Mouse (Mus musculus): ENCODE data around the gene Ttc7b. TPM values are rescaled to one million over a fixed set of nuclear protein-coding genes. Genes with fewer than 3 reads are reported as not detected.
A peak's percentile ranks its signal among the peaks of the same experiment; 100 is the strongest.

The Ttc7b gene
- polyA plus RNA-seq, 1 experiment, result 44.5 TPM

DNA sequence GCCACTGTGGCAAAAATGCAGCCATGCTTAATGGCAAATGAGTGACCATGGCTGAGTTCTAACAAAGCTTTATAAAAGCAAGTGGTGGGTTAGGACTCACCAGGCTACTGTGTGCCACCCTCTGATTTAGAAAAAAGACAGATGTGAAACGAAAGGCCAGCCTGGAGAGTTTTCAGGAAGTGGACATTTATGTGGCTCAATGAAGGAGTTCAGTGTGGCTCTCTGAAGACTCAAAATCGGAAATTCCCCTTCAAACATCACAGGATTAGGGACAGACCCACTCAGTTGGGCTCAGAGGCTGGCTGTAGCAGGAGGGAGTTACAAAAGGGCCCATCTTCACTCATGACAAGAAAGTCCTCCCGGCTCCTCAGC is 243.1 kb downstream of the Ttc7b start:
- DNase-seq (ENCODE audit: low read depth), result no peak
- TF ChIP-seq CTCF (IDR thresholded peaks at IDR 0.05; ENCODE audit: borderline replicate concordance, extremely low read depth, insufficient read depth, insufficient read length) (no peak), POLR2A (IDR thresholded peaks at IDR 0.05; ENCODE audit: borderline replicate concordance, extremely low read depth, insufficient read depth, insufficient read length, poor library complexity, severe bottlenecking) (no peak)

DNA sequence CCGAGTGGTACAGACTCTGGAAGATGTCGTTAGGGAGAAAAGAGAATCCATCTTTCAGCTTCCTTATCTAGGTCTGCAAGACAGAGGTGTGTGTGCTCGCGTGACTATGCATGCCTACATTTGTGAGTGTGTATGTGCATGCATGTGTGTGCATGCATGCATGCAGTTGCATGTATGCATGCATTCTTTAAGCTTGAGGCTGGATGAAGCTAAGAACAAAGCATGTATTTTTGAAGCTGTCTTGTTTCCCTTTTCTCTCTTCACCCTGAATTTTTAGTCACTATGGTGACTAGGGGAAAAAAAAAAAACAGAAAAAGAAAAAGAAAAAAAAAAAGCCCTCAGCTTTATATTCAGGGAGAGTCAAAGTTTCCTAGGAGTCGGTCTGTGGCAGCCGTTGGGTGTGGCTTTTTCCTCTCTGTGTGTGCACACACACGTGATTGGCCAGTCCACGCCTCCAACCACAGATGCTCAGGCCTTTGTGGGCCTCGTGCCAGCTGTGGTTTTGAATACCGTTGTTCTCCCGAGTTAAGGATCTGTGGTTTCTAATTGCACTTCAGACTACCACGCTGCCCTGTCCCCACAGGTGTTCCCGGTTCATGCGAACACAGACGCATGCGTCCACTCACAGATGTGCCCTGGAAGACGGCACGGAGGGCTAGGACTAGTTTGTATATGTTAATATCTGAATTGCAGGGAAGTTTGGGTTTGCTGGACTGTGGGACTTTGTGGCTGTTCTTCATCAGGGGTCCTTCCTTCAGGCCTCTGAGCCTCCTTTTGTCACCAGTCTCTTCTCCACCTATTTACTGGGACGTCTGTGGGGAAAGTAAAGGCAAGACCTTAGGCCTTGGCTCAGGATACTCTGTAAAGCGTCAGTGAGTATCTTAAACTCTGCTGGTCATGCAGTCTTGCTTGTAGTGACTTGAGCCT is 243.8 kb downstream of the Ttc7b start:
- DNase-seq (ENCODE audit: low read depth), result peak; percentile 94
- TF ChIP-seq CTCF (IDR thresholded peaks at IDR 0.05; ENCODE audit: borderline replicate concordance, extremely low read depth, insufficient read depth, insufficient read length), result no peak
- no peak for TF ChIP-seq POLR2A (IDR thresholded peaks at IDR 0.05; ENCODE audit: borderline replicate concordance, extremely low read depth, insufficient read depth, insufficient read length, poor library complexity, severe bottlenecking)

DNA sequence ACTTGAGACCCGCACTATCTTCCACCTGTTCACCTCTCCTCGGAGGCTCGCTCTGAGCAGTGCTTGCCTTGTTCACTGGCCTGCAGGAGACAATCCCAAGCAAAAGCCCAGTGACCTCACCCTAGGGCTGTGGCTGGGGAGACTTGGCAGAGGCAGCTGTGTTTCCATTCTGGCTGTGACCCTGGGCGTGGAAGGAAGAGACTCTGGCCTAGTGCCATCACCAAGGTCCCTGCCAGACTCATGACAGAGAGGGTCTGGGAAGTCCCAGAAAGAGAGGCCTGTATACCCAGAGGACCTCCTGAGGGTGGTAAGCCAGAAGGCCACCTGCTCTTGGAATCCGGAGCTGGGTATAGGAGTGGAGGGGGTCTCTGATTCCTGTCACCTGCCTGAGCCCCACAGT is 244.8 kb downstream of the Ttc7b start:
- peak; percentile 52 for DNase-seq (ENCODE audit: low read depth)
- no peak for TF ChIP-seq CTCF (IDR thresholded peaks at IDR 0.05; ENCODE audit: borderline replicate concordance, extremely low read depth, insufficient read depth, insufficient read length)
- TF ChIP-seq POLR2A (IDR thresholded peaks at IDR 0.05; ENCODE audit: borderline replicate concordance, extremely low read depth, insufficient read depth, insufficient read length, poor library complexity, severe bottlenecking), result no peak

GRCm38 (mm10) chr12:100273033-100273432 is 247.6 kb downstream of the Ttc7b start:
- no peak for DNase-seq (ENCODE audit: low read depth)
- TF ChIP-seq CTCF (IDR thresholded peaks at IDR 0.05; ENCODE audit: borderline replicate concordance, extremely low read depth, insufficient read depth, insufficient read length), result no peak
- no peak for TF ChIP-seq POLR2A (IDR thresholded peaks at IDR 0.05; ENCODE audit: borderline replicate concordance, extremely low read depth, insufficient read depth, insufficient read length, poor library complexity, severe bottlenecking)

DNA sequence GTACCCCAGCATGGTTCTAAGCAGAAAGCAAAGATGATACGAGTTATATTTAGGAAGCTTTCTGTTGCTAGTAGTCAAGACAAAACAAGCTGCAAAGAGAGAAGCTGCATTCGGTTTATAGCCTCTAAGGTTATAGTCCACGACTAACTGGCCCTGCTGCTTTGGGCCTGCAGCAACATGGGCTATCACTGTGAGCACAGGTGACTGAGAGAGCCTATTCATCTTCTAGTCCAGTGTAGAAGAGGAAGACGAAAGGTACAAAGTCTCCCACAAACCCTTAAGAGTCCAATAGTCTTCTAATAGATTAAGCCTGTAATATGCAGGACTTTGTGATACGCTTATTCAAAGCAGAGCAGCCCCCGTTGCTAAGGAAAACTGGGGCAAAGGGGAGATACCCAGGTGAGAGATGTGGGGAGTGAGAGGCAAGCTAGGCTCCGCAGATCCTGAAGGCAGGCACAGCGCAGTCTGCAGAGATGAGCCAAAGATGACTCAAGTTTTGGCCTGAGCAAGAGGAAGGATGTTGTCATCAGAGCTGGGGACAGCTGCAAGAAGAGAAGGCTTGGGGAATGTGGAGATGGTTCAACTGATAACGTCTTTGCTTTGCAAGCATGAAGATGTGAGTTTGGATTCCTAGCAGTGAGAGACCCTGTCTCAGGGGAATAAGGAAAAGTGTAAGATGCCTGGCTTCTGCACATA is 250.5 kb downstream of the Ttc7b start:
- no peak for DNase-seq (ENCODE audit: low read depth)
- TF ChIP-seq POLR2A (IDR thresholded peaks at IDR 0.05; ENCODE audit: borderline replicate concordance, extremely low read depth, insufficient read depth, insufficient read length, poor library complexity, severe bottlenecking) (no peak), CTCF (IDR thresholded peaks at IDR 0.05; ENCODE audit: borderline replicate concordance, extremely low read depth, insufficient read depth, insufficient read length) (no peak)

DNA sequence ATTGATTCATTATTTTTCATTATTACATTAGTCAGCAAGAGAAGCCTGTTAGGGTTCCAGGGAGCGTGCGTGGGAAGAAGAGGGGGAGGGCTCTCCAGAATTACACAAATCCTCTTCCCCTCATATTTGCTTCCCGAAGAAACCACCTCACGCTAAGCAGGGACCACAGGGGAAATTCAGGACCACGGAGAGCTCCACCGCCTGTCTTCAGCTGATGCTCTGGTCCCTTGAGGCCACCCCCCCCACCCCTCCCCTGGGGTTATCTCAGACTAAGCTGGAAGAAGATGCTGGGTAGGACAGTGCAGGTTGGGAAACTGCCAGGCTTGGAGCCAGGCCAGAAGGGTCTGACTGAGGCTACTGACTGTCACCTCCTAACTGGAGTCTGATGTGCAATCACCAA is 252.6 kb downstream of the Ttc7b start:
- TF ChIP-seq CTCF (IDR thresholded peaks at IDR 0.05; ENCODE audit: borderline replicate concordance, extremely low read depth, insufficient read depth, insufficient read length), result no peak
- TF ChIP-seq POLR2A (IDR thresholded peaks at IDR 0.05; ENCODE audit: borderline replicate concordance, extremely low read depth, insufficient read depth, insufficient read length, poor library complexity, severe bottlenecking), result no peak
- peak; percentile 60 for DNase-seq (ENCODE audit: low read depth)

DNA sequence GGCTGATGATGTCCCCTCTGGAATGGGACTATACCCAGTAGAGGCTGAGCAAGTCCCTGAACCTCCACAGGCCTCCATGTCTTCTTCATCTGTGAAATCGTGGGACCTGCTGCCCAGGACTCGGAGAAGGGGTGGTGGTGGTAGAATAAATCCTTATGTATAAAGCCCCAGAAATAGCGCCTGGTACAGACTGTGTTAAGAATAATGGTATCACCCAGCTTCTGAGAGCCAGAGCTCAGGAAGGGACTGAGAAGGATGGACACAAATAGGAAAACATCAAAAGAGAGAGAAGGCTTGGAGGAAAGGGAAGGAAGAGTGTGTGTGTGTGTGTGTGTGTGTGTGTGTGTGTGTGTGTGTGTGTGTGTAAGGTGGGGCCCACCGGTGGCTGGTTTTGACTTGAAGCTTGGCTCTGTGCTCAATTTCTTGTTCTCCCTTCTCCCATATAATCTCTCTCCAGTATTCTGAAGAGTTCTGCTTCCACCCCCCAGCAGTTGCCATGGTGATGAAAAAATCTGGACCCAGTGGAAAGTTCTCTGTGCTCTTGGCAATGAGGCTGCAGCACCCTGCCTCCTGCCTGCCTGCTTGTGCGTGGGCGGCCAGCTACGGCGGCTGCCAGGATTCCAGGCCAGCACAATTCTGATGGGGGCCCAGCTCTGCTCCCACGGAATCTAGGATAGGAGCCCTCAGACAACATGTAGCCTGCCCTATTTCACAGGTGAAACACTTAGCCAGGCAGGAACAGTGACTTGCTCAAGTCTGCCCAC is 254.9 kb downstream of the Ttc7b start:
- TF ChIP-seq POLR2A (IDR thresholded peaks at IDR 0.05; ENCODE audit: borderline replicate concordance, extremely low read depth, insufficient read depth, insufficient read length, poor library complexity, severe bottlenecking), result no peak
- TF ChIP-seq CTCF (IDR thresholded peaks at IDR 0.05; ENCODE audit: borderline replicate concordance, extremely low read depth, insufficient read depth, insufficient read length), result no peak
- DNase-seq (ENCODE audit: low read depth), result peak; percentile 88

GRCm38 (mm10) chr12:100264941-100265340 is 255.7 kb downstream of the Ttc7b start:
- no peak for DNase-seq (ENCODE audit: low read depth)

GRCm38 (mm10) chr12:100262846-100263245 is 257.8 kb downstream of the Ttc7b start:
- no peak for DNase-seq (ENCODE audit: low read depth)
- TF ChIP-seq CTCF (IDR thresholded peaks at IDR 0.05; ENCODE audit: borderline replicate concordance, extremely low read depth, insufficient read depth, insufficient read length) (no peak), POLR2A (IDR thresholded peaks at IDR 0.05; ENCODE audit: borderline replicate concordance, extremely low read depth, insufficient read depth, insufficient read length, poor library complexity, severe bottlenecking) (no peak)

More at GRCm38 (mm10) chr12:100264941-100265340, 255.7 kb downstream of the Ttc7b start:
- no peak for TF ChIP-seq CTCF (IDR thresholded peaks at IDR 0.05; ENCODE audit: borderline replicate concordance, extremely low read depth, insufficient read depth, insufficient read length)

GRCm38 (mm10) chr12:100261761-100262160 is 258.9 kb downstream of the Ttc7b start:
- TF ChIP-seq CTCF (IDR thresholded peaks at IDR 0.05; ENCODE audit: borderline replicate concordance, extremely low read depth, insufficient read depth, insufficient read length) (no peak), POLR2A (IDR thresholded peaks at IDR 0.05; ENCODE audit: borderline replicate concordance, extremely low read depth, insufficient read depth, insufficient read length, poor library complexity, severe bottlenecking) (no peak)
- DNase-seq (ENCODE audit: low read depth), result no peak

DNA sequence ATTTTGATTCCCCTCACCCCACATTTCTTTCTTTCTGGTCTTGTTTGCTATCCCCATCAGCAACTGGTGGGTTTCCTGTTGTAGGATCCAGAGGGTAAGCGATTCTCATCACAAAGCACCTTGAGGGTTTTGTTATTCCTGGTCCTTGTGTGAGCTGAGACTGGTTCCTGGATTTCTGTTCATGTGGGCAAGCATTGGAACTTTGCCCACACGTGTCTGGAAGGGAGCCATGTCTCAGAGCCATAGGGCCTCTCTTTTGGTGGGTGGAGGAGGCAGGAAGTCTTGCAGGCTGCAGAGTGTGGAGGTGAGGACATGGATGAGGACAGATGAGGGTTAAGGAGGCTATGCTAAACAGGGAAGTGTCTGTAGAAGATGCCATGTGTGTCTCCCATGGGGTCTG is 260.5 kb downstream of the Ttc7b start:
- TF ChIP-seq CTCF (IDR thresholded peaks at IDR 0.05; ENCODE audit: borderline replicate concordance, extremely low read depth, insufficient read depth, insufficient read length) (no peak), POLR2A (IDR thresholded peaks at IDR 0.05; ENCODE audit: borderline replicate concordance, extremely low read depth, insufficient read depth, insufficient read length, poor library complexity, severe bottlenecking) (no peak)
- no peak for DNase-seq (ENCODE audit: low read depth)

Measured in brain, embryonic 14.5 days (tissue).